Mouse (Mus musculus): Measurements from ENCODE around the gene Gm4952. TPM values are rescaled to one million over a fixed set of nuclear protein-coding genes. Genes with fewer than 3 reads are reported as not detected.

The Gm4952 gene
- polyA plus RNA-seq (2011; ENCODE audit: insufficient read depth, insufficient read length, low read depth, missing spikeins) = not detected in 2 replicates

- Histone ChIP-seq H3K9ac (ENCODE audit: low read depth, poor library complexity, severe bottlenecking) (no peak within 1 kb of the TSS), H3K9me3 (replicated peaks; ENCODE audit: control insufficient read depth, insufficient read depth, low read length, poor library complexity, severe bottlenecking) (no peaks in the 10 kb centered on the region), H3K4me3 (ENCODE audit: low read depth, low read length) (no peak within 1 kb of the TSS), H3K27ac (ENCODE audit: insufficient read depth, low read length) (no peak within 1 kb of the TSS), H3K36me3 (ENCODE audit: control insufficient read depth, insufficient read depth, low read length, poor library complexity, severe bottlenecking) (no peaks in the 10 kb centered on the region), H3K27me3 (ENCODE audit: control insufficient read depth, insufficient read depth, low read length, poor library complexity, severe bottlenecking) (no peaks in the 10 kb centered on the region; the same call in 1 of the 2 replicates), H3K4me1 (ENCODE audit: control insufficient read depth, insufficient read depth, low read length) (no peaks in the 10 kb centered on the region)
- TF ChIP-seq CTCF (IDR thresholded peaks at IDR 0.05; ENCODE audit: low read depth, low read length) (no peak), EP300 (IDR thresholded peaks at IDR 0.05; ENCODE audit: insufficient read depth, low read depth, low read length) (no peak), POLR2A (IDR thresholded peaks at IDR 0.05; ENCODE audit: insufficient read depth, low read length) (no peak)
Measured at GRCm38 (mm10) chr19:12599674-12600073, at the start of gene Gm4952. TSS of gene Gm4952 (plus strand) at chr19:12599974.

GRCm38 (mm10) chr19:12550005-12550942 is 49.5 kb upstream of the Gm4952 start:
- no peaks in the 10 kb centered on the region for H3K36me3 ChIP-seq (ENCODE audit: control insufficient read depth, insufficient read depth, low read length, poor library complexity, severe bottlenecking)
- no peak overlapping the region for H3K27ac ChIP-seq (ENCODE audit: insufficient read depth, low read length)
- H3K4me1 ChIP-seq (ENCODE audit: control insufficient read depth, insufficient read depth, low read length) = no peaks in the 10 kb centered on the region
- H3K4me3 ChIP-seq (ENCODE audit: low read depth, low read length) = no peak overlapping the region
- H3K27me3 ChIP-seq (ENCODE audit: control insufficient read depth, insufficient read depth, low read length, poor library complexity, severe bottlenecking) = no peaks in the 10 kb centered on the region
- peaks cover 9% of the 10 kb centered on the region for H3K9me3 ChIP-seq (replicated peaks; ENCODE audit: control insufficient read depth, insufficient read depth, low read length, poor library complexity, severe bottlenecking)
- TF ChIP-seq POLR2A (IDR thresholded peaks at IDR 0.05; ENCODE audit: insufficient read depth, low read length) = no peak
- no peak for TF ChIP-seq EP300 (IDR thresholded peaks at IDR 0.05; ENCODE audit: insufficient read depth, low read depth, low read length)
- TF ChIP-seq CTCF (IDR thresholded peaks at IDR 0.05; ENCODE audit: low read depth, low read length) = no peak
- no peak overlapping the region for H3K9ac ChIP-seq (ENCODE audit: low read depth, poor library complexity, severe bottlenecking)

GRCm38 (mm10) chr19:12556293-12556692 is 43.5 kb upstream of the Gm4952 start:
- no peak overlapping the region for H3K4me3 ChIP-seq (ENCODE audit: low read depth, low read length)
- H3K27me3 ChIP-seq (ENCODE audit: control insufficient read depth, insufficient read depth, low read length, poor library complexity, severe bottlenecking) = no peaks in the 10 kb centered on the region
- H3K27ac ChIP-seq (ENCODE audit: insufficient read depth, low read length) = no peak overlapping the region
- no peaks in the 10 kb centered on the region for H3K9me3 ChIP-seq (replicated peaks; ENCODE audit: control insufficient read depth, insufficient read depth, low read length, poor library complexity, severe bottlenecking)
- H3K9ac ChIP-seq (ENCODE audit: low read depth, poor library complexity, severe bottlenecking) = no peak overlapping the region
- H3K4me1 ChIP-seq (ENCODE audit: control insufficient read depth, insufficient read depth, low read length) = no peaks in the 10 kb centered on the region
- no peak for TF ChIP-seq POLR2A (IDR thresholded peaks at IDR 0.05; ENCODE audit: insufficient read depth, low read length)
- TF ChIP-seq CTCF (IDR thresholded peaks at IDR 0.05; ENCODE audit: low read depth, low read length) = no peak
- TF ChIP-seq EP300 (IDR thresholded peaks at IDR 0.05; ENCODE audit: insufficient read depth, low read depth, low read length) = no peak
- no peaks in the 10 kb centered on the region for H3K36me3 ChIP-seq (ENCODE audit: control insufficient read depth, insufficient read depth, low read length, poor library complexity, severe bottlenecking)

GRCm38 (mm10) chr19:12558219-12558618 is 41.6 kb upstream of the Gm4952 start:
- no peak overlapping the region for H3K4me3 ChIP-seq (ENCODE audit: low read depth, low read length)

GRCm38 (mm10) chr19:12564197-12564596 is 35.6 kb upstream of the Gm4952 start:
- H3K36me3 ChIP-seq (ENCODE audit: control insufficient read depth, insufficient read depth, low read length, poor library complexity, severe bottlenecking) = no peaks in the 10 kb centered on the region

More at GRCm38 (mm10) chr19:12558219-12558618, 41.6 kb upstream of the Gm4952 start:
- no peak for TF ChIP-seq CTCF (IDR thresholded peaks at IDR 0.05; ENCODE audit: low read depth, low read length)
- no peak for TF ChIP-seq POLR2A (IDR thresholded peaks at IDR 0.05; ENCODE audit: insufficient read depth, low read length)
- no peak for TF ChIP-seq EP300 (IDR thresholded peaks at IDR 0.05; ENCODE audit: insufficient read depth, low read depth, low read length)
- no peaks in the 10 kb centered on the region for H3K36me3 ChIP-seq (ENCODE audit: control insufficient read depth, insufficient read depth, low read length, poor library complexity, severe bottlenecking)
- no peak overlapping the region for H3K27ac ChIP-seq (ENCODE audit: insufficient read depth, low read length)
- H3K27me3 ChIP-seq (ENCODE audit: control insufficient read depth, insufficient read depth, low read length, poor library complexity, severe bottlenecking) = no peaks in the 10 kb centered on the region
- no peaks in the 10 kb centered on the region for H3K4me1 ChIP-seq (ENCODE audit: control insufficient read depth, insufficient read depth, low read length)
- no peak overlapping the region for H3K9ac ChIP-seq (ENCODE audit: low read depth, poor library complexity, severe bottlenecking)
- no peaks in the 10 kb centered on the region for H3K9me3 ChIP-seq (replicated peaks; ENCODE audit: control insufficient read depth, insufficient read depth, low read length, poor library complexity, severe bottlenecking)

GRCm38 (mm10) chr19:12567011-12567410 is 32.8 kb upstream of the Gm4952 start:
- Histone ChIP-seq H3K27ac (ENCODE audit: insufficient read depth, low read length) (no peak overlapping the region), H3K36me3 (ENCODE audit: control insufficient read depth, insufficient read depth, low read length, poor library complexity, severe bottlenecking) (no peaks in the 10 kb centered on the region), H3K9me3 (replicated peaks; ENCODE audit: control insufficient read depth, insufficient read depth, low read length, poor library complexity, severe bottlenecking) (no peaks in the 10 kb centered on the region), H3K9ac (ENCODE audit: low read depth, poor library complexity, severe bottlenecking) (no peak overlapping the region), H3K4me3 (ENCODE audit: low read depth, low read length) (no peak overlapping the region), H3K27me3 (ENCODE audit: control insufficient read depth, insufficient read depth, low read length, poor library complexity, severe bottlenecking) (no peaks in the 10 kb centered on the region), H3K4me1 (ENCODE audit: control insufficient read depth, insufficient read depth, low read length) (no peaks in the 10 kb centered on the region)
- TF ChIP-seq EP300 (IDR thresholded peaks at IDR 0.05; ENCODE audit: insufficient read depth, low read depth, low read length) (no peak), POLR2A (IDR thresholded peaks at IDR 0.05; ENCODE audit: insufficient read depth, low read length) (no peak), CTCF (IDR thresholded peaks at IDR 0.05; ENCODE audit: low read depth, low read length) (no peak)

More at GRCm38 (mm10) chr19:12564197-12564596, 35.6 kb upstream of the Gm4952 start:
- Histone ChIP-seq H3K4me3 (ENCODE audit: low read depth, low read length) (no peak overlapping the region), H3K9me3 (replicated peaks; ENCODE audit: control insufficient read depth, insufficient read depth, low read length, poor library complexity, severe bottlenecking) (no peaks in the 10 kb centered on the region), H3K27ac (ENCODE audit: insufficient read depth, low read length) (no peak overlapping the region), H3K9ac (ENCODE audit: low read depth, poor library complexity, severe bottlenecking) (no peak overlapping the region), H3K4me1 (ENCODE audit: control insufficient read depth, insufficient read depth, low read length) (no peaks in the 10 kb centered on the region), H3K27me3 (ENCODE audit: control insufficient read depth, insufficient read depth, low read length, poor library complexity, severe bottlenecking) (no peaks in the 10 kb centered on the region)
- no peak for TF ChIP-seq EP300 (IDR thresholded peaks at IDR 0.05; ENCODE audit: insufficient read depth, low read depth, low read length)
